Mouse (Mus musculus): ENCODE results near the gene Coro2a. TPM values are rescaled to one million over a fixed set of nuclear protein-coding genes. Genes with fewer than 3 reads are reported as not detected.

Coro2a gene
- polyA plus RNA-seq, 1 experiment = 4.2 TPM

- H3K4me3 ChIP-seq (ENCODE audit: insufficient read depth, low read depth, low read length) = no peak overlapping the region
- 65% methylated on average over 4 of the region's 4 CpGs for WGBS
- H3K4me1 ChIP-seq (ENCODE audit: control insufficient read depth, insufficient read depth, low read length) = no peaks in the 10 kb centered on the region; the same call in 1 of the 2 replicates
- DNase-seq = peak; percentile 11
- TF ChIP-seq CTCF (conservative IDR thresholded peaks at IDR 0.05; ENCODE audit: insufficient read depth, insufficient read length, low read depth, low read length) (no peak), POLR2A (IDR thresholded peaks at IDR 0.05; ENCODE audit: low read depth, low read length) (no peak)
- no peaks in the 10 kb centered on the region for H3K36me3 ChIP-seq (ENCODE audit: control insufficient read depth, insufficient read depth, low read length)
- no peak overlapping the region for H3K27ac ChIP-seq (ENCODE audit: insufficient read depth, low read depth, low read length)
- H3K27me3 ChIP-seq (replicated peaks; ENCODE audit: control insufficient read depth, insufficient read depth, low read length) = no peaks in the 10 kb centered on the region
Observed at GRCm38 (mm10) chr4:46523324-46523723, 78.7 kb downstream of the Coro2a start.

- TF ChIP-seq CTCF (conservative IDR thresholded peaks at IDR 0.05; ENCODE audit: insufficient read depth, insufficient read length, low read depth, low read length) (no peak), POLR2A (IDR thresholded peaks at IDR 0.05; ENCODE audit: low read depth, low read length) (no peak)
- Histone ChIP-seq H3K4me1 (ENCODE audit: control insufficient read depth, insufficient read depth, low read length) (no peaks in the 10 kb centered on the region), H3K27ac (ENCODE audit: insufficient read depth, low read depth, low read length) (no peak overlapping the region), H3K36me3 (ENCODE audit: control insufficient read depth, insufficient read depth, low read length) (no peaks in the 10 kb centered on the region), H3K4me3 (ENCODE audit: insufficient read depth, low read depth, low read length) (no peak overlapping the region), H3K27me3 (replicated peaks; ENCODE audit: control insufficient read depth, insufficient read depth, low read length) (no peaks in the 10 kb centered on the region)
- WGBS = 81% methylated on average over 10 of the region's 10 CpGs
- no peak for DNase-seq
Observed at GRCm38 (mm10) chr4:46521457-46521856, 80.5 kb downstream of the Coro2a start.

GRCm38 (mm10) chr4:46520491-46520890 lies 81.5 kb downstream of the Coro2a start:
- no peaks in the 10 kb centered on the region for H3K36me3 ChIP-seq (ENCODE audit: control insufficient read depth, insufficient read depth, low read length)
- 89% methylated on average over 2 of the region's 2 CpGs for WGBS
- no peaks in the 10 kb centered on the region for H3K4me1 ChIP-seq (ENCODE audit: control insufficient read depth, insufficient read depth, low read length)
- no peak for DNase-seq
- no peak overlapping the region for H3K27ac ChIP-seq (ENCODE audit: insufficient read depth, low read depth, low read length)
- H3K4me3 ChIP-seq (ENCODE audit: insufficient read depth, low read depth, low read length) = no peak overlapping the region
- no peaks in the 10 kb centered on the region for H3K27me3 ChIP-seq (replicated peaks; ENCODE audit: control insufficient read depth, insufficient read depth, low read length)
- TF ChIP-seq POLR2A (IDR thresholded peaks at IDR 0.05; ENCODE audit: low read depth, low read length) = no peak
- TF ChIP-seq CTCF (conservative IDR thresholded peaks at IDR 0.05; ENCODE audit: insufficient read depth, insufficient read length, low read depth, low read length) = no peak

GRCm38 (mm10) chr4:46507736-46508460 lies 94.1 kb downstream of the Coro2a start:
- peak; percentile 80 for TF ChIP-seq CTCF (conservative IDR thresholded peaks at IDR 0.05; ENCODE audit: insufficient read depth, insufficient read length, low read depth, low read length)
- TF ChIP-seq POLR2A (IDR thresholded peaks at IDR 0.05; ENCODE audit: low read depth, low read length) = no peak
- DNase-seq = peak; percentile 82
- Histone ChIP-seq H3K4me3 (ENCODE audit: insufficient read depth, low read depth, low read length) (peak overlapping the region; percentile 10; the same call in 1 of the 2 replicates), H3K4me1 (ENCODE audit: control insufficient read depth, insufficient read depth, low read length) (no peaks in the 10 kb centered on the region), H3K27me3 (replicated peaks; ENCODE audit: control insufficient read depth, insufficient read depth, low read length) (no peaks in the 10 kb centered on the region), H3K27ac (ENCODE audit: insufficient read depth, low read depth, low read length) (no peak overlapping the region), H3K36me3 (ENCODE audit: control insufficient read depth, insufficient read depth, low read length) (no peaks in the 10 kb centered on the region)
- WGBS = 13% methylated on average over 16 of the region's 16 CpGs

DNA sequence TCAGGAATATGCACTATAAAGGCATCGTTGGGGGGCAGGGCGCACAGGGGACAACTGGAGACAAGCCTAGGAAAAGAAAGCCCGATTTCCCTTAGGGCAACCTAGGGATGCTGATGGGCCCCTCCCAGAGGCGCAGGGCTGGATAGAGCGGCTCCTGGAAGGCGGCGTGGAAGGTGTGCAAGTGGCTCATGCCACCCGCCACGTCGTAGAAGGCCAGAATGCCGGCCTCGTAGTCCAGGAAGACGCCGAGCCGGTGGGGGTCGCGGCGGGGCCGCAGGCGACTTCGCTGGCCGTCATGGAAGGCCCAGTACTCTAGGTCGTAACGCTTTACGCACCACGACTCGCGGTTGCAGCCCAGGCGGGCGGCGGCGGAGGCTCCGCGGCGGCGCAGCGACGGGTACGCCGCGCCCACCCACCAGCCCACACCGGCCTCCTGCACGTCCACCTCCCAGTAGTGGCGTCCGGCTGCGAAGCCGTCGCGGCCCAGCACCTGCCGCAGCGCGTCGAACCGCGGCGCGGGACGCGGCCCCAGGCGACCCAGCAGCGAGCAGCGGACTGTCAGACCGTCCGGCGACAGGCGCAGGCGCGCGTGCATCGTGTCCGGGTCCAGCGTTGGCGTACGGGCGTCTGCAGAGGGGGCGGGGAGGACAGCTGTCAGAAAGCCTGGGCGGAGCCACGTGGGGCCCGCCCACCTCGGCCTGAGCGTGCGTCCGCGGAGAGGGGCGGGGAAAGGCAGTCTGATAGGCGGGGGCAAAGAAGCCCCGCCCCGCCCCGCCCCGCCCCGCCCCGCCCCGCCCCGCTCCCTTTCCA lies 95.0 kb downstream of the Coro2a start:
- H3K4me1 ChIP-seq (ENCODE audit: control insufficient read depth, insufficient read depth, low read length) = no peaks in the 10 kb centered on the region
- TF ChIP-seq POLR2A (IDR thresholded peaks at IDR 0.05; ENCODE audit: low read depth, low read length) = peak; percentile 43
- no peak for TF ChIP-seq CTCF (conservative IDR thresholded peaks at IDR 0.05; ENCODE audit: insufficient read depth, insufficient read length, low read depth, low read length)
- DNase-seq = peak; percentile 98
- H3K27me3 ChIP-seq (replicated peaks; ENCODE audit: control insufficient read depth, insufficient read depth, low read length) = no peaks in the 10 kb centered on the region
- H3K36me3 ChIP-seq (ENCODE audit: control insufficient read depth, insufficient read depth, low read length) = no peaks in the 10 kb centered on the region
- 1% methylated on average over 94 of the region's 94 CpGs for WGBS
- peak overlapping the region; percentile 62 for H3K4me3 ChIP-seq (ENCODE audit: insufficient read depth, low read depth, low read length)
- no peak overlapping the region for H3K27ac ChIP-seq (ENCODE audit: insufficient read depth, low read depth, low read length)

GRCm38 (mm10) chr4:46505361-46506057 lies 96.5 kb downstream of the Coro2a start:
- Histone ChIP-seq H3K4me1 (ENCODE audit: control insufficient read depth, insufficient read depth, low read length) (no peaks in the 10 kb centered on the region), H3K36me3 (ENCODE audit: control insufficient read depth, insufficient read depth, low read length) (no peaks in the 10 kb centered on the region), H3K4me3 (ENCODE audit: insufficient read depth, low read depth, low read length) (no peak overlapping the region), H3K27ac (ENCODE audit: insufficient read depth, low read depth, low read length) (no peak overlapping the region), H3K27me3 (replicated peaks; ENCODE audit: control insufficient read depth, insufficient read depth, low read length) (no peaks in the 10 kb centered on the region)
- 76% methylated on average over 8 of the region's 8 CpGs for WGBS
- no peak for DNase-seq
- no peak for TF ChIP-seq CTCF (conservative IDR thresholded peaks at IDR 0.05; ENCODE audit: insufficient read depth, insufficient read length, low read depth, low read length)
- no peak for TF ChIP-seq POLR2A (IDR thresholded peaks at IDR 0.05; ENCODE audit: low read depth, low read length)
